Mouse (Mus musculus) gastrocnemius, postnatal 25 days (tissue): Measurements from ENCODE around the gene D630045J12Rik. TPM values are rescaled to one million over a fixed set of nuclear protein-coding genes. Genes with fewer than 3 reads are reported as not detected.
A peak's percentile ranks its signal among the peaks of the same experiment; 100 is the strongest.

Source experiments
- DNase-seq: peaks from one replicate; pipeline ENCODE4 v3.0.0; 2022
- total RNA-seq, 2 experiments: library from RNA; stranded (reverse); gene quantifications; 1 replicate in 1 of 2; 2 replicates in 1 of 2; pipeline ENCODE4 v1.2.3; 2021

The D630045J12Rik gene
- total RNA-seq, 2 experiments from 2014 or later = 0.46 to 0.56 TPM

DNA sequence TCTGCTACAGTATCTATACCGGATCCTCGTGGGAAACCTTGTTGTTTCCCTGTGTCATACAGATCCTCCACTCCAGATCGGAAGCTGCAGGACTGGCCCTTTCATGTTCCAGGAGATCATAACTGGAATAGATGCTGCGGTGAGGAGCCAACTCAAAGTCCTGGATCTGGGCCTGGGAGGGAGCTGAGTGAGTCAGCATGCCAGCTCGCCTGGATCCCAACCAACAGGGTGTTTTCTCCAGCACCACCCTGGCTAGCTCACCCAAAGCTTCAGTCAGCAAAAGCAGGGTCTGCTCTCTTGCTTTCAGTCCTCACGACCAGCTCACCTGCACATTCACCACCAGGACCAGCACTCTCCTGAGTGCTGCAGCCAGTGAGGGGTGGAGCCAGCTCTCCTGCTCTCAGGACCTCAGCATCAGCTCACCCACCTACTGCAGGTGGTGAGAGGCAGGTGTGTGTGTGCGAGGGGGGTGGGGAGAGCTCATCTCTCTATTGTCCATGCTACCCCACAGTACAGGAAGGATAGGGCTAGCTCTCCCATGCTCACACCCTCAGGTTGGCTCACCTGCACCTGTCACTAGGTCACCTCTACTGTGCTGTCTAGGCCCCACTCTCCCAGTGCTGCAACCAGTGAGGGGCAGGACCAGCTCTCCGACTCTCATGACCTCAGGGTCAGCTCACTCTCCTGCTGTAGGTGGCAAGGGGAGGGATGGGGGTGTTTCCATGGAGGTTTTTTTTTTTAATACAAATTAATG, 118.8 kb downstream of the D630045J12Rik start:
- DNase-seq = peak; percentile 69

- peak; percentile 41 for DNase-seq
These were observed 122.0 kb downstream of the D630045J12Rik start for GRCm38 (mm10) chr6:38131801-38132231.

- no peak for DNase-seq
These were observed 123.9 kb downstream of the D630045J12Rik start for GRCm38 (mm10) chr6:38129883-38130282.

GRCm38 (mm10) chr6:38128115-38128514, 125.7 kb downstream of the D630045J12Rik start:
- no peak for DNase-seq

GRCm38 (mm10) chr6:38125462-38125861, 128.3 kb downstream of the D630045J12Rik start:
- no peak for DNase-seq

- DNase-seq = no peak
These were observed 128.9 kb downstream of the D630045J12Rik start for GRCm38 (mm10) chr6:38124882-38125281.

- DNase-seq = no peak
These were observed 129.5 kb downstream of the D630045J12Rik start, which contains the start of gene Atp6v0a4 for GRCm38 (mm10) chr6:38124207-38124835. Gene Atp6v0a4, minus strand, starts transcription at chr6:38124586.

DNA sequence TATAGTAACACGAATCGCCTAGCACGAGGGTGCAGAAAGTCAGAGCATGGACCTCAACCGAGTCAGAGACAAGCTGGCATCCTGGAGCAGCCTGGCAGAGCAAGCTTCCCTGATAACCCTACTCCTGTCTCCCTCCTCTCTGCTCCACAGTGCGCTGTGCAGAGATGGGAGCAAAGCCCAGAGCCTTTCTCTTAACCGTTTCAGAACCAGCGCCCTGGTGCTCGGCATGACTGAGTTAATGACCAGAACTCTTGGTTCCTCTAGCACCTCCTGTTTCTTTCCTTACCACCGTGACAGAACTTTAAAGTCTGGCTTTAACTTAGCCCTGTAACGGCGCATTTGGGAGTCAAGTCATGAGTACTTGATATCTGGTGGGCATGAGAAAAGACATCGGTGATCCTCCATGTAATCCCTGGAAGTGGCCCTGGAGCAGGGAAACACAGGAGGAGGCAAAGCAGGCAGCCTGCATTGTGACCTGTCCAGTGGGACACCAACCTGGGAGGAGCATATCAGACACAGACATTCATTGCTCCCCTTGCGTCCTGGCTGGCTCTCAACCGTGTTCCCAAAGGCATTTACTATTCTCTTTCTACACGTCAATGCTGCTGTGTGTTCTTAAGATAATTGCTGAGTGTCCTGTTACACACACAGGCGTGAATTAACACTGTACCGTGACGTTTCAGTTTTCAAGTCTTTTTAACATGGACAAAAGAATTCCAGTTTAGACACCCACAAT, 130.2 kb downstream of the D630045J12Rik start:
- DNase-seq = no peak

- DNase-seq = no peak
These were observed 131.0 kb downstream of the D630045J12Rik start for GRCm38 (mm10) chr6:38122791-38123190.

GRCm38 (mm10) chr6:38121843-38122242, 132.0 kb downstream of the D630045J12Rik start:
- no peak for DNase-seq

GRCm38 (mm10) chr6:38120681-38121371, 133.0 kb downstream of the D630045J12Rik start:
- no peak for DNase-seq

DNA sequence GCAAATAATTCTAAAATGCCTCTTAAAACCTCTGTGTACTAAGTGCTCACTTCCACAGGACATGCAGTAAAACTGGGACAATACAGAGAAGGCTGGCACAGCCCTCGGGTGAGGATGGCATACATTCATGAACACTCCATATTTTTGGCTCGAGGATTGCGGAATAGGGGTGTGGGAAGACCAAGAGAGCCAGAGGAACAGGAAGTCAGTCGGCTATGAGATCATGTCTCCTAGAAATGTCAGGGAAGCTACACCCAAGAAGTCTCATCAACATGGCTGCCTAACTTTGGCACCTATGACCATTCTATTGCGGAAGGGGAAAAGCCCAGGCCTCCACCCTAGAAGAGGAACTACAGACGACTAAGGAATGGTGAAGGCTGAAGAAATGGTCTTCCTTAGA, 135.5 kb downstream of the D630045J12Rik start:
- DNase-seq = no peak

GRCm38 (mm10) chr6:38116107-38116770, 137.6 kb downstream of the D630045J12Rik start:
- DNase-seq = no peak

DNA sequence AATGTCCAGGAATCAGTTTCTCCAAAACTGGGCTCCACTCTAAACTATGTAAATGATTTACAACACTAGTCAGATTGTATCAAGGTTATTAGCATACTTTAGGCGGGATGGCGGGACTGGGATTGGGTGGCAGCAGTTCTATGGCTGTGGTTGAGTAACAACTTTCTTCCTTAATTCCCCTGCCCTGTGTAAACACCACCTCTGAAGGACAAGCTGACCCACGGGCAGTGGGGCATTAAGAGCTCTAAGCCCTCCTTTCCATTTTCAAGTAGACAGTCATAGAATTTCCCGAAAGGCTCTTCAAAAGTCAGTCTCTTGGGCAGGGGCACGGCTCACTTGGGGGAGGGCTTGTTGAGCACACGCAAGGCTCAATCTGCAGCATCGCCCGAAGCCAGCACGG, 142.9 kb downstream of the D630045J12Rik start:
- no peak for DNase-seq

- DNase-seq = no peak
These were observed 143.9 kb downstream of the D630045J12Rik start for GRCm38 (mm10) chr6:38109871-38110270.

DNA sequence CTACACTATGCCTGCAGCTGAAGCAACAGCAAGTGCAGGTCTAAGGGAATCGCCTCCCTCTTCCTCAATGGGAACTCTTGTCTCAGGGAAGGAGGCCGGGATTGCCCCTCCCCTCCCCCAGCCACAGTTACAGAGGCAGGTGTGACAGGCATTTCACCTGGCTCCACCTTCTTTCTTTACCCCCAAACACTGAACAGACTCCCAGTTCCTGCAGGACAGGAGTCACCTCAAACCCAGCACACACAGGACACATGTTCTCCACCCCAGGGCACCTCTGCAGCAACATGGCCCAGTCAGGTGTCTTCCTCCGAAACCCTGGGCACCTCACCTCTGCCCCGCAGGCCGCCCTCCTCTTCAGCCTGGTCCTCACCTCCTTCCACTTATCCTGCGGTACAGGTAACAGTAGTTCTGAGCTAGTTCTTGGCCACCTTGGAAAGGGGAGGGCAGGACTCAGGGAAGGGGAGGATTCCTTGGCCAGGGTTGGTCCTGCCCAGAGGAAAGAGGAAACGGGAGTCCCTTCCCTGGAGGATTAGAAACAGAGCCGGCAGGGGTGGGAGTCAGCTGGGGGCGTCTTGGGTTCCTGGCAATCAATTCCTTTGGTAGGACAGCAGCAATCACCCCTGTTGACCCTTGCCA, 144.5 kb downstream of the D630045J12Rik start, which contains the start of gene Tmem213:
Gene Tmem213, plus strand, starts transcription at position 96 of the 636 bp plus-strand sequence.
- no peak for DNase-seq

DNA sequence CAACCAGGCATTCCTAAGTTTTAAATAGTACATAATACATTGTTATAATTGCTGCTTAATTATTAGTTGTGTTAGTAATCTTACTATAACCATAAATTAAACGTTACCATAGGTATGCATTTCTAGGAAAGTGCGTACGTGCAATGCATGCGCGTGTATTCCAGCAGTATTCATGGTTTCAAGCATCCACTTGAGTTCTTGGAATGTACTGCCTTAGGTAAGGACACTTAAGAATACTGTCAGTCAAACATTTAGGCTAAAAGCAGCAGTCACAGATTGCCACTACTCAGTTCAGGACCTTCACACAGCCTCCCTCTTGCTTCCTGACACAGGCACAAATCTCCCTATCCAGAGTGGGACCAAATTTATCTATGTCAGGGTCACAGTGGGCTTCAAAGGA, 145.4 kb downstream of the D630045J12Rik start:
- no peak for DNase-seq

DNA sequence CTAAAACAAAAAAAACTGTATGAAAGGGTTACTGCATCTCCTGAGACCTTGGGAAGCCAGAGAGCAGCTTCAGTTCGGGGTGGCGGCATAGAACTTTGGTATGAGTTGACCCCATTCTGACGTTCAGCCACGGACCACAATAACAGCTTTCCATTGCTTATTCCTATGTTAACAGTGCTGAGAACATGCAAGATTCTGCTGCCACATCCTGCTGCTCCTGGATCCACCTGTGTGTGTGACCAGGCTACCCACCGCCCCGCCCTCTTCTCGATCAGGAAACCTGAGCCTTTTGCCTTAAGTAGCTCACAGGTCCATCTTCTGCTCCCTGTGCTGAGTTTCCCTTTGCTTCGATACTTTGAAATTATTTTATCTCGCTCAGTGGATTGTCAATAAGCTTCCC, 147.9 kb downstream of the D630045J12Rik start:
- no peak for DNase-seq

- no peak for DNase-seq
These were observed 150.0 kb downstream of the D630045J12Rik start for GRCm38 (mm10) chr6:38103775-38104174.

GRCm38 (mm10) chr6:38102216-38102795, 151.5 kb downstream of the D630045J12Rik start:
- DNase-seq = no peak

GRCm38 (mm10) chr6:38096961-38097370, 156.8 kb downstream of the D630045J12Rik start:
- peak; percentile 15 for DNase-seq
